Mouse (Mus musculus) urinary bladder, postnatal 14 days (tissue): Measurements from ENCODE around the gene Zfp628.
"Not testable (repeated sequence)": the region's sequence is repeated elsewhere in the genome, so short reads cannot be mapped to it uniquely, and the experiment has no call there.

Source experiments
- DNase-seq: peaks from one replicate; pipeline ENCODE4 v3.0.0; 2021; ENCODE audit warnings: low spot score

Zfp628 gene

DNA sequence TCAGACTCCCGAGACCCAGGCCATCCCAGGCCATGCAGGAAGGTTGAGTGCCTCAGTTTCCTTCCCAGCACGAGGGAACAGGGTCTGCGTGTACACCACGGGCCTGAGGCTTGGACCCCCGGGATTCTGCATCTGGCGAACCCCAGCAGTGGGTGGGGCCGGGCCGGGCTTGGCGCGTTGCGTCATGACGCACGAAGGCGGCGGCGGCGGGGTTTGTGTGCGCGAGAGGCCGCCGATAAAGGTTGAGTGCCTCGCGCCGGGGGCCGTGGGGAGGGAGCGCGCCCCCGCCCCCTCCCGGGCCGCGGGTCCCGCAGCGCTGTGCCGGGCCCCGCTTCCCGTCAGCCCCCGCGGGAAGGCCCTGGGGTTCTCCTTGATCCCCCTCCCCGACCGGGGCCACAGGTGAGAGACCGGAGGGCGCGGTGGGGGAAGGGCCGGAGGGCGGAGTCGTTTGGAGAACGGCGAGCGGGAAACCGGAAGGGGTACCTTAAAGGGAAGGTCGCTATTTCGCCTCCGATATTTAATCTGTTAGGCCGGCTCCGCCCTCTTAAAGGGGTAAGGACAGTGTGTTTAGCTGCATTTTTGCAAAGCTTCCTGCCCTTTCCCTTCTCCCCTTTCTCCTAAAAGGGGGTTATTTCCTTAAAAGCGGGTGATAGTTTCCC, at the start of gene Zfp628:
Zfp628 (plus strand) TSS at position 211 of the 659 bp plus-strand sequence.
- peak; percentile 93 for DNase-seq

DNA sequence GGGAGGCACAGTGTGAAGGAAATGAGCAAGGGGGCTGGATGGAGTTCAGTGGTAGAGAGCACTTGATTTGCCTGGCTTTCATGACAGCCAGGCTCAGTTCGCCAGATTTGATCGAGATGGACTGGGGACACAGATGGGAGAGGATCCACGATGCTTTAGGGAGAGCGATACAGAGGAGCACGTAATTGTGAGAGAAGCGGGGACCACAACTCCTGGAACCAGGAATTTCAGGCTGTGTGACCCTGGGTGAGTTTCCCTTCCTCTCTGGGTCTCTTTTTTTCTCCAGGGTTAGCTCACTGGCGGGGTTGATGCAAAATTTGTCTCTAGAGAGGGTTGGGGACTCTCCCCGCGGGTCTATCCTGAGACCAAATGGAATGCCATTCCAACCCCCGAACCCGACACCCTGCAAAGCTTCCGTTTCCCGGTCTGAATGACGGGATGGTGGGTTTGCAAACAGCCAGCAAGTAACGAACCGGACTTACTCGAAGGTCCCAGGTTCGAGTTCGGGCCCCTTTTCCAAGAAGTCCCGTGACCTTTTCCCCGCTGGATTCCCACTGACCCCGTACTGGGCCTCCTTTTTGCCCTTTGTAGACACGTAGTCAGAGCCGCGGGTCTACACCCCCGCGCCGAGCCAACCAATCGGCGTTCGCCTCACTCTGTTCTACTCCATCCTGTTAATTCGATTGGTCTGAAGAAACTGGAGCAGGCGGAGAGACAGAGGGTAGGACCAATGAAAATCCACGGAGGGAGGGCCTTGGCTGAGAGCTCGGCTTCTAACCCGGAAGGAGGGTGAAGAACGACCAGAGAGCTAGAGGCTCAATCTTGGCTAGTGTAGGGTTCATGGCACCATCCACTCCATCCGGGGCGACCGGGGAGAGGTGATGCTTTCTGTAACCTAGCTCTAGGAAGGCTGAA, 49.2 kb upstream of the Zfp628 start:
- peak; percentile 97 for DNase-seq

DNA sequence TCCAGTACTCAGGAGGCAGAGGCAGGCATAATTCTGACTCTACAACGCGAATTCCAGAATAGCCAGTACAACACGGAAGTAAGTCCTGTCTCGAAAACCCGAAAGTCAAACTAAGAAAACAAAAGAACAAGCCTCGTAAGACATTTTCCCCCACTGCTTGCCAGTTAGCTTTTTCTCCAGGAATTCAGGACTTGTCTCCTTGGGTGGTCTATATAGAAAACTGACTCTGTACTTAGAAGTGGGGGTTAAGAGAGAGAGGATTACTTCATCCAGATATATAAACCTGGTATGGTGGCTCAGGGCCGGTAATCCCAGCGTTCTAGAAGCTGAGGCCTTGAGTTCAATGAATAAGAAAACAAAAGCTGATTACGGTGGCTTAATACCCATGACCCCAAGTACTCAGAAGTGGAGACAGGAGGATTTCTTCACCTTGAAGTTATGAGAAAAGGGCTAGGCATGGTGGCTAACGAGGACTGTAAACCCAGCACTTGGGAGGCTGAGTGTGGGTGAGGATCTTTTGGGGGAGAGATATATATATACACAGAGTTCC, 48.3 kb upstream of the Zfp628 start:
- DNase-seq = no peak

DNA sequence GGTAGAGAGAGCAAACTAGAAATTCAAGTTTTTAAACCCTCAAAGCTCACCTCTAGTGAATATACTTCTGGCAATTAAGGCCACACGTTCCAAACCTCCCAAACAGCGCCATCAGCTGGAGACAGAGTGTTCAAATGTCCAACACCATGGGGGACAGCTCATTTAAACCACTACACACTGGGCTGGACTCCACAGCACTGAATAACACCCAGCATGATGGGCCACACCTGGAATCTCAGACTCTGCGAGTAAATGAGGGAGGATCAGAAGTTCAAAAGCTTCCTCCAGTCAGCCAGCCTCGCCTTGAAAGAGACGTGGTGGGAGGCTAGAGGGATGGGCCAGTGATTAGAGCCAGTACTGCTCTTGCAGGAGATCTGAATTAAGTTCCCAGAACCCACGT, 44.9 kb upstream of the Zfp628 start, which contains the start of gene Isoc2b:
Isoc2b (minus strand) TSS at position 126 of the 400 bp plus-strand sequence.
- DNase-seq = no peak

DNA sequence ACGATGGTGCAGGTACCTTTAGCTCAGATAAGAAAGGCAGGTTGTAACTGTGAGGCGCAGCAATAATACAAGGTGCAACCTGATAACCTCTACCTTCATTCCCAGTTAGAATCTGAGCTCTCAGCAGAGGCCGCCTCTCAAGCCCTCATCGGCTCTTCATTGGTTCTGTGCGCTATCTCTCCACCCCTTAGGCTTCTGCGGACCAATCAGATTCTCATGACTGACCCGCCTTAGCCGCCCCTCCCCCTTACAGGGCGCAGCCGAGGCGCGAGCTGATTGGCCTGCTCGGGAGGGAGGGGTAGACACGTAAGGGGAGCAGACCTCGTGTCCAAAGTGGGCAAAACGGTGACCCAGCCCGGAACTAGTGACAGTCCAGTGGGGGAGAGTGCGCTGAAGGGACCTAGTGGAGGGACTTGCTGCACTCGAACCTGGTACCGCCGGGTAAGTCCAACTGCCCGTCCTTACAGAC, 38.2 kb upstream of the Zfp628 start, which contains the start of gene Isoc2a:
Isoc2a (plus strand) TSS at position 401 of the 469 bp plus-strand sequence.
- peak; percentile 91 for DNase-seq

DNA sequence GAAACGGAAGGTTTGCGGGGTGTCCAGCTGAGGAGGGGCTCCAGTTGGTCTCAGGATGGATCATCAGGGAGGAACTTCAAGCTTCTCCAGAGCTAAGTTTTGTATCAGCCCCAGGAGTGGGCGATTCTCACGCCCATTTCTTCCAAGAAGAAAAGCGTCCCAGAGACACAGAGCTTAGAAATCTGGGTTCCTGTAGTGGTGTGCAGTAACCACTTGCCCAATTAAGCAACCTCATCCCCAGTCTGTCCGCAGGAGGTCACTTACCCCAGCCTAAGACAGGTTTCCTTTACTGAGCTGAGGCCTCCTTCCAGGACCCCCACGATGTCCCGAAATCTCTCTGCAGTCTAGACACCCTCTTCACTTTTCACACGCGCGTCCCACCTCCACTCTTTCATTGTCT, 37.8 kb upstream of the Zfp628 start:
- no peak for DNase-seq

DNA sequence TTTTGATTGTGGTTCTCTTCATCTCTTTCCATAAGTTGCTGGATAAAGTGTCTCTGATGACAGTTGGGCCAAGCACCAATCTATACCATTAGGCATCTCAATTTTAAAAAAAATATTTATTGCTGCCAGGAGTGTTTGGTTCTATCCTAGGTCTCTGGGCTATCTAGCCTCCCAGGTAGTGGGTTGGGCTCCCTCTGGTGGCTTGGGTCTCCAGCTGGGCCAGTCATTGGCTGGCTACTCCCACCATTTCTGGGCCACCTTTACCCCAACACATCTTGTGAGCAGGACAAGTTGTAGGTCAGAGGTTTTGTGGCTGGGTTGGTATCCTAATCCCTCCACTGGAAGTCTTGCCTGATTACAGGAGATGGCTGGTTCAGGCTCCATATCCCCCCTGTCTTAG, 36.8 kb upstream of the Zfp628 start:
- peak; percentile 22 for DNase-seq

DNA sequence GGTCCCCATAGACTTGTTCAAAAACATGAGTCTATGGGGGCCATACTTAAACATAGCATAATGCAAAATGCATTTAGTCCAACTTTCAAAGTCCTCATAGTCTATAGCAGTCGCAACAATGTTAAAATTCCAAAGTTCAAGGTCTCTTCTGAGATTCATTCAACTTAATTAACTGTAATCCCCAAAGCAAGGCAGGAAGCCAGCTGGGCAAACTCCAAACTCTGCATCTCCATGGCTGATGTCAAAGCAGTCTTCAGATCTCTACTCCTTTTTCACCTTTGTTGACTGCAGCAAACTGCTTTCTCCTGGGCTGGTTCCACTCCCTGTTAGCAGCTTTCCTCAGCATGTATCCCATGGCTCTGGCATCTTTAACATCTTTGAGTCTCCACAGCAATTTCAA, 36.0 kb upstream of the Zfp628 start:
- not testable (repeated sequence) for DNase-seq

DNA sequence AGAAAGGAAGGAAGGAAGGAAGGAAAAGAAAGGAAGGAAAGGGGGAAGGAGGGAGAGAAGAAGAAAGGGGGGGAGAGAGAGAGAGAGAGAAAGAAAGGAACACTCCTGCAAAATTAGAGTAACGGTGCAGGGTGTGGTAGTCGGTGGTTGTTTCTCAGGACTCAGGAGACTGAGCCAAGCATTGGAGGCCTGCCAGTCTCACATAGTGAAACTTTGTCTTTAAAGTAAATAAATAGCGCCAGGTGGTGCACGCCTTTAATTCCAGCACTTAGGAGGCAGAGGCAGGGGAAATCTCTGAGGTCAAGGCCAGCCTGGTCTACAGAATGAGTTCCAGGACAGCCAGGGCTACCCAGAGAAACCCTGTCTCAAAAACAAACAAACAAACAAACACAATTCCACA, 28.3 kb upstream of the Zfp628 start:
- DNase-seq = peak; percentile 26

DNA sequence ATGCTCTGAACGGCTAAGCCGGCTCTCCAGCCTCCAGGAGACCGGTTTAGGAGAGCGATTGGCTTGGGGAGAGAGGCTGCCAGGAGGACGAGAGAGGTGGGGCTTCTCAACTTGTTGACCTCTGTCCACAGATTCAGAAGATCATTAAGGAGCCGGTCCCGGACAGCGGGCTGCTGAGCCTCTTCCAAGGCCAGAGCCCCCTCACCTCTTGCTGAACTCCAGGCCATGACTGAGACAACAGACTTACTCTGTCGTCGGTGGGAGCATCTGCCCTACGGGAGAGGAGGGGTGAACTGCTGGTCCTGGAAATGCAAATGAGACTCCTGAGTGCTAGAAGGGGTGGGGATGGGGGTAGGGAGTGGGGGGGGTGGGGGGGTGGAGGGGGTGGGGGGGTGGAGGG, 19.8 kb upstream of the Zfp628 start:
- no peak for DNase-seq

DNA sequence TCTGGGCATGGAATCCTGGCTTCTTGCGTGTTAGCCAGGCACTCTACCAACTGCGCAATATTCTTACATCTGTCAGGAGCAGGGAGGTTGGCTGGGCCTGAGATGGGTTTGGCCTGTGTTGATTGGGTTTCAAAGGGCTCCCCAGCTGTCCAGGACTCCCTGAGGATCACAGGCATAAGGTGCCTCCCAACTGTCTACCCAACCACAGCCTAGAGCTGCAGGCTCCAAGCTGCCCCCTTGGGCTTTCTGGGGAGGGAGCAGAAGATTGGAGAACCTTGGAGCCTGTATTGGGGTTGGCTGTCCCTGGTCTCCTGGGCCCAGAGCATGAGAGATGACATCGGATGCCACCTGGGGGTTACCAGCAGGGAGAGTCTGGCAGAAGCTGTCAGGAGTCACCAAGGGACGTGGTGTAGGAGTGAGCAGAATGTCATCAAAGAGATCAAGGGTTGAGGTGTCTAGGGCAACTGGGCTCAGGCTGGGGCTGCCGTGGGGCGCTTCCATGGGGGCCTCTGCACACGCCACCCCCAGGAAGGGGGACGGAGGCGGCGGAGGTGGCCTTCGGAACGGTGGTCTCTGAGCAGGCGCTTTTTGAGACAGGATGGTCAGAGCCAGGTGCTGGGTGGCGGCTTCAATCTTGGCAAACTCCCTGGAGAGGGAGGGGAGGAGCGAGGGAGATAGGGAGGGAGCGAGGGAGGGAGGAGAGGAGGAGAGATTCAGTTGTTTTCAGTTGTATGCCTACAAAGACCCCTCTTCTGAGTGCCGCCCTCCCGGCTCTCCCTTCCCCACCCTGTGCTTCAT, 16.0 kb upstream of the Zfp628 start:
- DNase-seq = no peak

DNA sequence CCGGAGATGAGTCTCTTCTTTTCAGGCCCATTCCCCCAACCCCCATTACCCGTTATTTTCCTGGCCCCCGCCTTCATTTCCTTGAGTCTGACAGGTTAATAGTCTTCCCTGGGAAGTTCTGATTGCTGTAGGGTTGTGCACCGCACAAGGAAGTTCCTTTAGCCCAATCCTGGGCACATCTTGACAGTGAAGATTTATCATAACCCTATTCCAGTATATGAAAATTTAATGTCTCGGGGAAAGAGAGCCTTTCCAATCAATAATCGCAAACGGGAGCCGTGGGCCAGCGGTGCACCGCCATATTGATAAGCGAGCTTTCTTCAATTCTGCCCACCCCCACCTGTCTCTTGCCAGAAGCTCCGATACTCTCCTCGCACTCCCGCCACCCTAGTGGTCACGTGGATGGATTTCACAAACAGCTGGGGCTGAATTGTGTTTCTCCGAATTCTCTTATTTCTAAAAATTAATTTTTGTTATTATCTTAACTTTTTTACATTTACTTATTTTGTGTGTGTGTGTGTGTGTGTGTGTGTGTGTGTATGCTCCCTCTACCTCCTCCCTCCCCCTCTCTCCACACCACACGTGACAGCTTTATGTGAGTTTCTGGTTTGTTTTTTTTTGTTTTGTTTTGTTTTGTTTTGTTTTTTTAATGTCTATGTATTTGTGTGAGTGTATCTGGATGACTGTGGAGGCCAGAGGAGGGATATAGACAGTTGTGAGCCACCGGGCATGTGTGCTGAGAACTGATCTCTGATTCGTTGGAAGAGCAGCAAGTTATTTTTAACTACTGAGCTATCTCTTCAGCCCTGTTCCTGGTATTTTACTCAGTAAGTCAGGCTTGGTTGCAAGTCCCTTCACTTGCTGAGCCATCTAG, 15.1 kb upstream of the Zfp628 start:
- DNase-seq = peak; percentile 56

DNA sequence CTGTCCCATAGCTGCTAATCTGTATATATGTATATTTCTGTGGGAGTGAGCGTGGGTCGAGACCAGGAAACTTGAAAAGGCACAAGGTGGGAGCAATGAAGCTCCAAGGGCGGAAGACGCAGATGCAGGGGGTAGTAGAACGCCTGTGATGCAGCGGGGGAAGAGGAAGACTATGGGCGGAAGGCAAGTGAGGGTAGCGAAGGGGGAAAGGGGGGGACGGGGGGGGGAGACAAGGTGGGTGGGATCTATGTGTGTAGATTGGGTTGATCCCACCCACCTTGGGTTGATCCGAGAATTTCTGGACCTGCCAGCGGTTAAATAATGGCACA, 14.5 kb upstream of the Zfp628 start:
- DNase-seq = no peak

DNA sequence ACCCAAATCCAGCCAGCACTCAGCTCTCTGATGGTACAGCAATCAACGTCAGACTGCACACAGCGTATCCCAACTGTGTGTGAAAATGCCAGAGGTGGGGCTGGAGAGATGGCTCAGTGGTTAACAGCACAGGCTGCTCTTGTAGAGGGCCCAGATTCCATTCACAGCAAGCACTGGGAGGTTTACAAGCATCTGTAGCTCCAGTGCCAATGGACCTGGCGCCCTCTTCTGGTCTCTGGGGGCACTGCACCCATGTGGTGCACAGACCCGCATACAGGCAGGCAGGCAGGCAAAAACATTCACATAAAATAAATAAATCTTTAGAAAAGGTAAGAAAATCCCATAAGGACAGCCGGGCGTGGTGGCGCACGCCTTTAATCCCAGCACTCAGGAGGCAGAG, 13.8 kb upstream of the Zfp628 start:
- DNase-seq = no peak

DNA sequence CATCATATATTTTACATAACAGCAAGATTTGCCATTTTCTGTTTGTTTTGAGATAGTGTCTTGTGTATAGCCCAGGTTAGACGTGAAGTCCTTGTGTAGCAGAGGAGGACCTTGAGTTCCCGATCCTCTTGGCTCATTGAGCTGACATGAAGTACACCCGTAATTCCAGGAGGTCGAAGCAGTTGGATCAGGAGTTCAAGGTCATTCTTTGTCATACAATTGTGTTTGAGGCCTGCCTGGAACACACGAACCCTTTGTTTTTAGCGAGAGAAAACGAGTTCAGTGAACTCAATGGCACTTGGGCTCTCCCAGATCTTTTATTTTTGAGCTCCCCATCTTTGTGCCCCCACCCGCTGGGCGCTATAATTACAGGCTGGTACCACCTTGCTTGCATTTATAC, 12.6 kb upstream of the Zfp628 start:
- DNase-seq = no peak

DNA sequence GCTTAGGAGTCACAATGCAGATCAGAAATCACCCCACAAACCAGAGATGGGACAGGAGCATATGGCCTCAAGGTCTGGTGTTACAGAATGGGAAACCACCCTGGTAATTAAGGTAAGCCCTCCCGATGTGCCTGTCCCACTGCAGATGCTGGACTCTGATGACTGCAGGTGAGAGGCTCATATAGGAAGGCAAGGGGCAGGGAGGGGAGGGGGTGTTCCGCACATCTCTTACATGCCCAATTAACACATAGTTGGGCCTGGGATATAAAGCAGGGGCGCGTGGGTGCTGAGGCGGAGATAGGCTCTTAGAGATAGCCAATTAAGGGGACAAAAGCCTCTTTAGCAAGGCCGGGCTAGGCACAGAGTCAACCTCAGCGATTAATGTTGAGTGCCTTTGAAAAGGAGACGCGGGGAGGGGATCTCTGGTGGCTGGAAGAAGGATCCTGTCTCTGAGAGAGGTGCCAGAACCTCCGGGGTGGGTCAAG, 8.5 kb upstream of the Zfp628 start, which contains the start of gene Gm36210:
Gm36210 (minus strand) TSS at position 51 of the 485 bp plus-strand sequence.
- no peak for DNase-seq

DNA sequence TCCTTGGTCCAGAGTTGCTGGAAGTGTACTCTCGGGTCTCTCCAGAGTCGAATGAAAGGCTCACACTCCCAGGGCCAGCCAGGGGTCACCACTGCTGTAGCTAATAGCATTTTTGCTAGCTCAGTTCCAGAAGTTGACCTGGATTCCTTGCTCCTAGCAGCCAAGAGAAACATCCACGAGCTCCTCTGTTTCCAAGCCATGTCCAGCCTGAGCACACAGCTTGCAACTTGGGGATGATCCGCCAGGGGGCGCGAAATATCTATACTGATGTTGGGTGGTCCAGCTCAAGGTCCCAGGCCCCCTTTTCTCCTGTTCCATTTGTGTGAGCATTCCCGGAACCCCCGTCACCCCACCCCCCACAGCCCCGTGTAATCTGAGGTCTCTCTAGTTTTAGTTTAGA, 3.5 kb upstream of the Zfp628 start:
- peak; percentile 64 for DNase-seq

DNA sequence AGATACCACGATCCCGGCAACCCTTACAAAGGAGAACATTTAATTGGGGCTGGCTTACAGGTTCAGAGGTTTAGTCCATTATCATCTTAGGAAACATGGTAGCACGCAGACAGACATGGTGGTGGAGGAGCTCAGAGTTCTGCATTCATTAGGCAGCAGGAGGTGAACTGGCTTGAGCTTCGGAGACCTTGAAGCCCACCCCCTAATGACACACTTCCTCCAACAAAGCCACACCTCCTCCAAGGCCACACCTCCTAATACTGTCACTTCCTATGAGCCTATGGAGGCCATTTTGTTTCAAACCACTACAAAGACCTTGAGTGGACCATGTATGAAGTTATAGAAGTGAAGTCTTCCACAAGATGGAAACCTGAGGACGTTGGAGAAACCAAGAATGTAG, 2.8 kb upstream of the Zfp628 start:
- DNase-seq = no peak

DNA sequence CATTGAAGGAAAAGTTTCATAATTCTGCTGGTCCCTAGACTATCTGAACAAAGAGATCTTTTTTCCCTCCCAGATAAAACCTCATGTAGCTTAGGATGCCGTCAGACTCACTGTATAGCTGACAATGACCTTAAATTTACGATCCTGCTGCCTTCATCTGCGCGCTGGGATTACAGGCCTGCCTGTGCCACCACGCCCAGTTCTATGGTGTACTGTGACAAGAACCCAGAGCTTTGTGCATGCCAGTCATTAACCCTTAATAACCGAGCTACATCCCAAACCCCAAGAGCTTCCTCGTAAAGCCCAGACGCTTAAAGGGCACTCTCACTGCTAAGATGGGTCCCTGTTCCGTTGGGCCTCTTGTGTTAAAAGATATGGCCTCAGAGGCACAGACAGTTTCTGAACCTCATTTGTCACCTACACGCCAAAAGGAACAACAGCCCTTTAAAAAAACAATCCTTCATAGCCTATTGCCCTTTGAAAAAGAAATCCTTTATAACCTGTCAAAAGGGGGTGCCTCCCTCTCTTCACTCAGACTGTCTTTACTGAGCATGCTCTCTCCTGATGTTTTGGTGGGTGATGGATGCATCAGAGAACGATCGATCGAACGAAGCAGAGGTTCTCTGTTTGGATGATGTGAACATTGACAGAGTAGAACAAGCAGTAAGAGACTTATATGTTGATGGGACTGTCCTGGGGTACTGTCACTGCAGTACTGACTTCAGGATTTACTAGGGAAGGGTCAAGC, 826 bp downstream of the Zfp628 start:
- no peak for DNase-seq

DNA sequence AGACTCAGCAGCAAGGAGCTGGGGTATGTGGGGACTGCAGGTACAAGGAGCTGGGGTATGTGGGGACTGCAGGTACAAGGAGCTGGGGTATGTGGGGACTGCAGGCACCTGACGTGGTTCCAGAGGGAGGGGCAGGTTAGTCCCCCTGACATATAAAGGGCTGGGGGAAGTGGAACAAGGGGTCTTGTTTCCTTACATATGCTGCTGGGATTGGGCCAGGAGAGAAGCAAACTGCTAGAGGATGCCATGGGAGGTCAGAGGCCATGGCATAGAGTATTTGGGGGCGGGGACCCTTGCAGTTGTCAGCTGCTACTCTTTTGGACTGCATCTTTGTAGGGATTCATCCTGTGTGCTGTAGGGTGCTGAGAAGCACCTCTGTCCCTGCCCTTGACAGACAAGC, 2.5 kb downstream of the Zfp628 start:
- DNase-seq = no peak
